Mouse (Mus musculus): Measurements from ENCODE around the gene Fzd4. TPM values are rescaled to one million over a fixed set of nuclear protein-coding genes. Genes with fewer than 3 reads are reported as not detected.

The Fzd4 gene
- polyA plus RNA-seq, 1 experiment: 2.9 TPM

- WGBS: 30% methylated on average over 2 of the region's 2 CpGs
- no peak for DNase-seq
- H3K27me3 ChIP-seq (ENCODE audit: control insufficient read depth, insufficient read depth, low read length): no peaks in the 10 kb centered on the region
- H3K36me3 ChIP-seq (ENCODE audit: control insufficient read depth, insufficient read depth, low read length): no peaks in the 10 kb centered on the region
- H3K27ac ChIP-seq (ENCODE audit: control insufficient read depth, insufficient read depth, low read length): no peak overlapping the region
- no peak overlapping the region for H3K4me3 ChIP-seq (ENCODE audit: control insufficient read depth, insufficient read depth, low read length)
- TF ChIP-seq CTCF (IDR thresholded peaks at IDR 0.05; ENCODE audit: borderline replicate concordance, control insufficient read depth, extremely low read depth, insufficient read depth, low read length, poor library complexity) (no peak), POLR2A (IDR thresholded peaks at IDR 0.05; ENCODE audit: control insufficient read depth, extremely low read depth, insufficient read depth, low read length, poor library complexity) (no peak)
- no peaks in the 10 kb centered on the region for H3K4me1 ChIP-seq (replicated peaks; ENCODE audit: control insufficient read depth, insufficient read depth, low read length)
These were observed 13.5 kb upstream of the Fzd4 start for GRCm38 (mm10) chr7:89390660-89391059.

DNA sequence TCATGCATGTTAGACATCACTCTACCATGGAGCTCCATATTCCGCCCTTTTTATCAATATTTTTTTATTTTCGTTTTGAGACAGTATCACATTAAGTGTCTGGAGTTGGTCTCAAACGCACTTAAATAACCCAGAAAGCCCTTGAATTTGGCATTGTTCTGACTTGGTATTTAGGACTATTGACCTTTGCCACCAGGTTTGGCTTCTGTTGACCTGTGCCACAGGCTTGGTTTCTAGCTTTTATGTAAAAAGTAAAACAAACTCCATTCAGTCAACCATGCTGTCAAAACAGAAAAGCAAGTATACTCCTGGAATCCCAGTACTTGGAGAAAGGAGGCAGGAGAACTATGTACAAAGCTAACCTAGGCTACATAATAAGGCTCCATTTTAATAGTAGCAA is 12.9 kb upstream of the Fzd4 start:
- WGBS: 95% methylated on average over 3 of the region's 3 CpGs
- H3K27me3 ChIP-seq (ENCODE audit: control insufficient read depth, insufficient read depth, low read length): no peaks in the 10 kb centered on the region
- no peak overlapping the region for H3K27ac ChIP-seq (ENCODE audit: control insufficient read depth, insufficient read depth, low read length)
- TF ChIP-seq POLR2A (IDR thresholded peaks at IDR 0.05; ENCODE audit: control insufficient read depth, extremely low read depth, insufficient read depth, low read length, poor library complexity) (no peak), CTCF (IDR thresholded peaks at IDR 0.05; ENCODE audit: borderline replicate concordance, control insufficient read depth, extremely low read depth, insufficient read depth, low read length, poor library complexity) (no peak)
- H3K4me1 ChIP-seq (replicated peaks; ENCODE audit: control insufficient read depth, insufficient read depth, low read length): no peaks in the 10 kb centered on the region
- no peaks in the 10 kb centered on the region for H3K36me3 ChIP-seq (ENCODE audit: control insufficient read depth, insufficient read depth, low read length)
- H3K4me3 ChIP-seq (ENCODE audit: control insufficient read depth, insufficient read depth, low read length): no peak overlapping the region
- no peak for DNase-seq

GRCm38 (mm10) chr7:89391831-89392230 is 12.3 kb upstream of the Fzd4 start:
- WGBS: 96% methylated on average over 4 of the region's 4 CpGs
- no peaks in the 10 kb centered on the region for H3K36me3 ChIP-seq (ENCODE audit: control insufficient read depth, insufficient read depth, low read length)
- DNase-seq: no peak
- no peaks in the 10 kb centered on the region for H3K4me1 ChIP-seq (replicated peaks; ENCODE audit: control insufficient read depth, insufficient read depth, low read length)
- H3K27me3 ChIP-seq (ENCODE audit: control insufficient read depth, insufficient read depth, low read length): no peaks in the 10 kb centered on the region
- TF ChIP-seq CTCF (IDR thresholded peaks at IDR 0.05; ENCODE audit: borderline replicate concordance, control insufficient read depth, extremely low read depth, insufficient read depth, low read length, poor library complexity): no peak
- no peak for TF ChIP-seq POLR2A (IDR thresholded peaks at IDR 0.05; ENCODE audit: control insufficient read depth, extremely low read depth, insufficient read depth, low read length, poor library complexity)
- no peak overlapping the region for H3K4me3 ChIP-seq (ENCODE audit: control insufficient read depth, insufficient read depth, low read length)
- no peak overlapping the region for H3K27ac ChIP-seq (ENCODE audit: control insufficient read depth, insufficient read depth, low read length)

DNA sequence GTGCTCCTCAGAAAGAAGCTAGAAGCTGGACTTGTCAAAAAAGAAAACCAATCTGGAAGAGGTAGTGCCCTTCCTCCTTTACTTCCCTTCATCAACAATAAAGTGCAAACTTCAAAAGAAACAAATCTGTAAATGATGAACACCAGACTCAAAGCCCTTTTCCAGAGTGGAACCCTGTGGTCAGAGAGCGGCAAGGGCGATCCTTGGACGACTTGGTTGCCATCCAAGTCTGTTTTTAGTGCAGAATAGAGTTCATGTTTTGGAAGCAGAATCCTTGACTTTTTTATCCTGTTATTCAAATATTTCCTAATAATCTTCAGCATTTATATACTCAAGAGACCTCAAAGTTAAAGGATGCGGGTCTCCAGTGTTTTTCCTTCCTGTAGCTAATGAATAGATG is 11.8 kb upstream of the Fzd4 start:
- H3K4me3 ChIP-seq (ENCODE audit: control insufficient read depth, insufficient read depth, low read length): no peak overlapping the region
- DNase-seq: no peak
- WGBS: 88% methylated on average over 4 of the region's 4 CpGs
- H3K27me3 ChIP-seq (ENCODE audit: control insufficient read depth, insufficient read depth, low read length): no peaks in the 10 kb centered on the region
- TF ChIP-seq CTCF (IDR thresholded peaks at IDR 0.05; ENCODE audit: borderline replicate concordance, control insufficient read depth, extremely low read depth, insufficient read depth, low read length, poor library complexity) (no peak), POLR2A (IDR thresholded peaks at IDR 0.05; ENCODE audit: control insufficient read depth, extremely low read depth, insufficient read depth, low read length, poor library complexity) (no peak)
- no peaks in the 10 kb centered on the region for H3K36me3 ChIP-seq (ENCODE audit: control insufficient read depth, insufficient read depth, low read length)
- H3K27ac ChIP-seq (ENCODE audit: control insufficient read depth, insufficient read depth, low read length): no peak overlapping the region
- no peaks in the 10 kb centered on the region for H3K4me1 ChIP-seq (replicated peaks; ENCODE audit: control insufficient read depth, insufficient read depth, low read length)

- TF ChIP-seq POLR2A (IDR thresholded peaks at IDR 0.05; ENCODE audit: control insufficient read depth, extremely low read depth, insufficient read depth, low read length, poor library complexity): no peak
- no peak for TF ChIP-seq CTCF (IDR thresholded peaks at IDR 0.05; ENCODE audit: borderline replicate concordance, control insufficient read depth, extremely low read depth, insufficient read depth, low read length, poor library complexity)
- H3K4me1 ChIP-seq (replicated peaks; ENCODE audit: control insufficient read depth, insufficient read depth, low read length): no peaks in the 10 kb centered on the region
- WGBS: 95% methylated on average over 1 of the region's 1 CpGs
- H3K27ac ChIP-seq (ENCODE audit: control insufficient read depth, insufficient read depth, low read length): no peak overlapping the region
- H3K36me3 ChIP-seq (ENCODE audit: control insufficient read depth, insufficient read depth, low read length): no peaks in the 10 kb centered on the region
- DNase-seq: no peak
- H3K4me3 ChIP-seq (ENCODE audit: control insufficient read depth, insufficient read depth, low read length): no peak overlapping the region
- no peaks in the 10 kb centered on the region for H3K27me3 ChIP-seq (ENCODE audit: control insufficient read depth, insufficient read depth, low read length)
These were observed 11.3 kb upstream of the Fzd4 start for GRCm38 (mm10) chr7:89392825-89393224.

DNA sequence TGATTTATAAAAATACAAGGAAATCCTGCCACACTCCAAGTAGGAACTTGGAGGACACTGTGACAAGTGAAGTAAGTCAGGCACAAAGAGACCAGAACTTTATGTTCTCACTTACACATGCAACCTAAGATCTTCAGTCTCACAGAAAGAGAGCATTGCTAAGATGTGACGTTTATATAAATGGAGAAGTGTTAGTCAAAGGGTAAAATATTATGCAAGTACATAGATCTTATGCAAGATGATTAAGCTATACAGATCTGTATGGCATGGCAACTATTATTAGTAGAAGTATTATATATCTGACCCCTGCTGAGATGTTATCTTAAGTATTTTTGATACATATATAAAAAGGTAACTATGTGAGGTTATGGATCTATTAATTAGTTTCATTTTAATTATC is 8.8 kb upstream of the Fzd4 start:
- no peak for DNase-seq
- no peaks in the 10 kb centered on the region for H3K27me3 ChIP-seq (ENCODE audit: control insufficient read depth, insufficient read depth, low read length)
- no peak overlapping the region for H3K27ac ChIP-seq (ENCODE audit: control insufficient read depth, insufficient read depth, low read length)
- no peaks in the 10 kb centered on the region for H3K36me3 ChIP-seq (ENCODE audit: control insufficient read depth, insufficient read depth, low read length)
- H3K4me1 ChIP-seq (replicated peaks; ENCODE audit: control insufficient read depth, insufficient read depth, low read length): no peaks in the 10 kb centered on the region
- no peak overlapping the region for H3K4me3 ChIP-seq (ENCODE audit: control insufficient read depth, insufficient read depth, low read length)
- TF ChIP-seq CTCF (IDR thresholded peaks at IDR 0.05; ENCODE audit: borderline replicate concordance, control insufficient read depth, extremely low read depth, insufficient read depth, low read length, poor library complexity) (no peak), POLR2A (IDR thresholded peaks at IDR 0.05; ENCODE audit: control insufficient read depth, extremely low read depth, insufficient read depth, low read length, poor library complexity) (no peak)
- WGBS: 86% methylated on average over 1 of the region's 1 CpGs

DNA sequence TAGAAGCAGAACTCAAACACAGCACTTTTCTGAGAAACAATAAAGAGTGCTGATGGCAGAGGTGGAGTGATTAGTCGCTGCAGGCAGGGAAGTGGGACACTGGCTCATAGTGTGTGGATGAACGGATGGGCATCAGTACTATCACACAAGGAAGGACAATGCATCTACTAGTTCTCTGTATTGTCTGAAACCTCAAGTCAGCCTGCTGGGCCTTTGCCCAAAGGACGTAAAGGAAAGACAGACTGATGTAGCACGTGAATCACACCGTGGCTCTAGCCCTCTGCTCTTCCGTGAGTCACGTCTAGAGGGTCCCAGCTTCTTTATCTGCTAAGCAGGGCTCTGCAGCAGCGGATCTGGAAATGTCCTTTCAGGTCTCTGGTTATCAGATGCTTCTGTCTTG is 7.8 kb upstream of the Fzd4 start:
- DNase-seq: no peak
- Histone ChIP-seq H3K4me3 (ENCODE audit: control insufficient read depth, insufficient read depth, low read length) (no peak overlapping the region), H3K36me3 (ENCODE audit: control insufficient read depth, insufficient read depth, low read length) (no peaks in the 10 kb centered on the region), H3K4me1 (replicated peaks; ENCODE audit: control insufficient read depth, insufficient read depth, low read length) (no peaks in the 10 kb centered on the region), H3K27ac (ENCODE audit: control insufficient read depth, insufficient read depth, low read length) (no peak overlapping the region), H3K27me3 (ENCODE audit: control insufficient read depth, insufficient read depth, low read length) (no peaks in the 10 kb centered on the region)
- WGBS: 92% methylated on average over 8 of the region's 8 CpGs
- no peak for TF ChIP-seq POLR2A (IDR thresholded peaks at IDR 0.05; ENCODE audit: control insufficient read depth, extremely low read depth, insufficient read depth, low read length, poor library complexity)
- no peak for TF ChIP-seq CTCF (IDR thresholded peaks at IDR 0.05; ENCODE audit: borderline replicate concordance, control insufficient read depth, extremely low read depth, insufficient read depth, low read length, poor library complexity)

Measured in thymus, adult 2 months (tissue).